Mouse (Mus musculus) spleen, adult 2 months (tissue): ENCODE measurements at regions not wholly inside any gene's neighbourhood (a gene's known extent, or its start where the extent isn't known, plus 50 kb on each side); places are given as distances from the start of the nearest gene placed in this dataset.

Experiments used
- DNase-seq, 2 experiments: peaks; one replicate each; pipeline versions ENCODE4 v3.0.0 to v3.0.0-alpha.2; 2012 to 2021; ENCODE audit warnings: low spot score in 2 of 2, low read depth in 1 of 2
- H3K27ac ChIP-seq: fragments of 200-500 bp; 2 replicates; pipeline ENCODE4 v1.5.1; 2012; ENCODE audit warnings: low read length, inconsistent platforms; ENCODE audit not compliant: insufficient read depth
- H3K27me3 ChIP-seq: fragments of 200-500 bp; 2 replicates; pipeline ENCODE4 v1.6.1; 2012; ENCODE audit warnings: mild to moderate bottlenecking, moderate library complexity, low read length, inconsistent platforms; ENCODE audit not compliant: control insufficient read depth, insufficient read depth
- H3K36me3 ChIP-seq: fragments of 200-500 bp; 2 replicates; pipeline ENCODE4 v1.6.1; 2012; ENCODE audit warnings: mild to moderate bottlenecking, low read length, inconsistent platforms; ENCODE audit not compliant: control insufficient read depth, insufficient read depth
- H3K4me1 ChIP-seq: fragments of 200-500 bp; 2 replicates; pipeline ENCODE4 v1.6.1; 2011; ENCODE audit warnings: inconsistent platforms; ENCODE audit not compliant: control insufficient read depth, insufficient read depth, insufficient read length
- H3K4me3 ChIP-seq: fragments of 200-500 bp; 2 replicates; pipeline ENCODE4 v1.5.1; 2011; ENCODE audit warnings: mild to moderate bottlenecking, inconsistent platforms; ENCODE audit not compliant: insufficient read depth, insufficient read length; ENCODE audit errors: extremely low read depth
- CTCF ChIP-seq: fragments of 200-500 bp; IDR thresholded peaks from 2 replicates; pipeline ENCODE4 v1.5.1; 2011; ENCODE audit warnings: mild to moderate bottlenecking, inconsistent platforms; ENCODE audit not compliant: insufficient read depth, insufficient read length, insufficient replicate concordance; ENCODE audit errors: extremely low read depth
- POLR2A ChIP-seq: fragments of 200-500 bp; IDR thresholded peaks from 2 replicates; pipeline ENCODE4 v1.6.1; 2011; ENCODE audit warnings: low read depth, low read length, inconsistent platforms
- WGBS: fragments of 180-500 bp; shearing (Covaris S2); methylation state at CpG from one replicate; pipeline ENCODE4 v1.1.7; 2018; 5-methylcytosine and 5-hydroxymethylcytosine counted together

DNA sequence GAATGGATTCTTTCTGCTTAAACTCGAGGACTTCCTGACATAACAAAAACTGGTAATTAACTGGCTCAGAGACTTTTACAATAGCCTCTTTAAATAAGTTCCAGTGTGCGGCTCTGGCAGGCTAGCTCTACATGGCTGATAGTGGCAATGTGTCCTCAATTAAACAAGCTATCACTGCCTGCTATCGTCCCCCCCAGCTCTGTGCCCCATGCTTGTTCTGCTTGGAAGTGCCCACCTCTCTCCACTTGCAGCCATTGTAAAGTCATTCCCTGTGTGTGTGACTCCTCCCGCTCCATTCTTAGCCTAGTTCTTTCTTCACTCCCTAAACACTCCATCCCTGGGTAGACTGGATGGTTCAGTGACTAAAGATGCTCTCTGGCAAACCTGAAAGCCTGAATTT is 99.9 kb upstream of the Lmo4 start:
- H3K36me3 ChIP-seq = no peaks in the 10 kb centered on the region
- no peaks in the 10 kb centered on the region for H3K27me3 ChIP-seq
- no peak for TF ChIP-seq CTCF
- no peak overlapping the region for H3K27ac ChIP-seq
- H3K4me1 ChIP-seq = no peaks in the 10 kb centered on the region
- no peak for DNase-seq
- 83% methylated on average over 4 of the region's 4 CpGs for WGBS
- H3K4me3 ChIP-seq = no peak overlapping the region

DNA sequence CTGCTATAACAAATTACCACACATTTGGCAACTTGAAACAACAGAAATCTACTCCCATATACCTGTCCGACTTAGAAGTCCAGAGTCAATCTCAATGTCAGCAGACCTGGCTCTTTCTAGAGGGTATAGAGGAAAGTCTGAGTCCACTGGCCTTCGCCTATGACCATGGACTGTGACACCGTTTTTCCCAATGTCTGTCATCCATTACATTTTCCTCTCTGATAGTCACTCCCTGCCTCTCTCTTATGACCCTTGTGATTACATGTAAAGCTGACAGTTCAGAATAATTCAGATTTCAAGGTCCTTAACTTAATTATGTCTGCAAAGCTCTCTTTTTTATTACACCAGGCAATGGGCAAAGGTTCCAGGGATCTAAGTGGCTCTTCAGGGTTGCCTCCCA is 97.6 kb upstream of the Lmo4 start:
- Histone ChIP-seq H3K27me3 (no peaks in the 10 kb centered on the region), H3K27ac (no peak overlapping the region), H3K4me1 (no peaks in the 10 kb centered on the region), H3K4me3 (no peak overlapping the region), H3K36me3 (no peaks in the 10 kb centered on the region)
- no peak for TF ChIP-seq POLR2A
- no peak for TF ChIP-seq CTCF
- 94% methylated on average over 3 of the region's 3 CpGs for WGBS
- no peak for DNase-seq

DNA sequence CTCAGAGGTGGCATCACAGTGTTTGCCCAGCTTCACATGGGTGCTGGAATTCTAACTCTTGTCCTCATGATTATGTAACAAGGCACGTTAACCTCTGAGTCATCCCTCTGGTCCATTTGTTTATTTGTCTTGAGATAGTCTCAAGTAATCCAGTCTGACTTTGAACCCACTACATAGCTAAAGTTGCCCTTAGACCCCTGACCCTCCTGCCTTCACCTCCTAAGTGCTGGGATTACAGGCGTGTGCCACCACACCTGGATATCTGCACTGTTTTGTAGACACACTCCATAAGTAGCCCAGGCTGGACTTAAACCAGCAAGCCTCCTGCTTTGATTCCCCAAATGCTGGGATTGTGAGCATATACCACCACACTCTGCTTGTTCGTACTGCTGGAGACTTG is 96.0 kb upstream of the Lmo4 start:
- TF ChIP-seq POLR2A (no peak), CTCF (no peak)
- no peak overlapping the region for H3K4me3 ChIP-seq
- H3K27me3 ChIP-seq = no peaks in the 10 kb centered on the region
- no peaks in the 10 kb centered on the region for H3K36me3 ChIP-seq
- H3K4me1 ChIP-seq = no peaks in the 10 kb centered on the region
- DNase-seq = no peak
- H3K27ac ChIP-seq = no peak overlapping the region
- WGBS = 87% methylated on average over 3 of the region's 3 CpGs

DNA sequence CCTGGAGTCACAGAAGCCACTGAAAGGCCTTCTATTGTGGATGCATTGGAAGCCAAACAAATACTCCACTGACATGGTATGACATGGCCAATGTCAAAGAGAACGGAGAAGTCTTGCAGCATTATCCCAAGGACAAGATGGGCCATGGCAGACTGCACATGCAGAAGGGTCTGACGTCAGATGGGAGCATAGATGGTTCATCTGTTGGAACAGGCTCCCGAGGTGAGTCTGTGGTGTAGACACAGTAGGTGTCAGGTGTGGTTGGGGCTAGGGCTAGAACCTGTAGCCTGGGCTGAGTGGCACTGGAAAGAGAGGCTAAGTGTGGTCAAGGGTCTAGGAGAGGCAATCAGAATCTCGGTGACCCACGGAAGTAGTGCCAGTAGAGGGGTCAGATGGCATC is 94.2 kb upstream of the Lmo4 start:
- 93% methylated on average over 5 of the region's 5 CpGs for WGBS
- Histone ChIP-seq H3K4me3 (no peak overlapping the region), H3K4me1 (no peaks in the 10 kb centered on the region), H3K27me3 (no peaks in the 10 kb centered on the region), H3K27ac (no peak overlapping the region), H3K36me3 (no peaks in the 10 kb centered on the region)
- TF ChIP-seq CTCF = no peak
- no peak for TF ChIP-seq POLR2A
- no peak for DNase-seq

DNA sequence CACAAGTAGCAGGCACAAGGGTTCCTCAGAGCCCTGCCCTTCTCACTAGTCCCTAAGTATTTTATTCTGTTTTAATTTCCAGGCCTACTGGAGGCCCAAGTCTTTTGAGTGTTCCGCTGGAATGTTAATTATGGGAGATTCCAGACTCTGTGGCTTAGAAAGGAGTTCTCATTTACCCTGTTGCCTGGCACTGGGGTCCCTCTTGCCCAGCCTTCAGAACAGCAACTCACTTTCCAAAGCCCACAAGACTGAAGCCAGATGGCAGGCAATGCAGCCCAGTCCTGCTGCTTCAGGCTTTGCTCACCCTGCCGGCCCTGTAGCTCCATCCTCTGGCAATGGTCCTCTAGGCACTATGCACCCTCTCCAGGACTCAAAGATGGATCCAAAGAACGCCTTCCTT is 84.5 kb upstream of the Lmo4 start:
- WGBS = 86% methylated on average over 3 of the region's 3 CpGs
- no peak for TF ChIP-seq POLR2A
- TF ChIP-seq CTCF = no peak
- DNase-seq = no peak
- no peaks in the 10 kb centered on the region for H3K4me1 ChIP-seq
- H3K36me3 ChIP-seq = no peaks in the 10 kb centered on the region
- no peak overlapping the region for H3K4me3 ChIP-seq
- H3K27ac ChIP-seq = no peak overlapping the region
- H3K27me3 ChIP-seq = no peaks in the 10 kb centered on the region

DNA sequence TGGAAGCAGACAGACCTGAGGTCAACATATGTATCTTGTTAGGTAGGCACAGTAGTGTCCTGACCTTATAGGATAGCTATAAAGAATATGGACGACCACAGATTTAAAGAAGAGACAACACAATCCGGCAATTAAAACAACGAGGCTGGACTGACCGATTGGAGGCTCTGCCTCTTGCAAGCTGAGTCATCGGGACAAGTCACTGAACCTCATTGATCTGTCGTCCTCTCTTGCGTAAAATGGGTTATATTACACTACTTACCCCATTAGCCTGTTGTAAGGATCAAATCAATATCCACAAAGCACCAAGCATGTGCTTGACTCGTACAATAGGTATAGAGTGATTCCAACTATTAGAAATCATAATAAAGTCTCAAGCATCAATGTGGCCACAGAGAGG is 81.1 kb upstream of the Lmo4 start:
- TF ChIP-seq POLR2A (no peak), CTCF (no peak)
- no peak for DNase-seq

DNA sequence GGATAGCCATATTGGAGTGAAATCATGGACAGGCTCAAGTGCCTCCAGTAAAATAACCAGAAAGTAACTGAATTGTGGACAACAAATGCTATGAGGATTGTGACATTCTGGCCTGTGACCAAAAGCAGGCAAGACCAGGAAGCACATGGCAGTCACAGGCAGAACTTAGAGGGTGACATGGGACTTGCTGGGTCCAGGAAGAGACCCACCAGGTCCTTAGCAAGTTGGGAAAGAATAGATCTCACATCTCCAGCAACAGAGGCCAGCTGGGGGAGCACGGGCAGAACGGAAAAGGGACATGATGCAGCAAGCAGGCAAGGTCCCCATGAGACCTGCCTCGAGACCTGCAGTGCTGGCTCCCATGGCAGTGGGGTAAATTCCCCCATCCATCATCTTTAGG is 79.3 kb upstream of the Lmo4 start:
- Histone ChIP-seq H3K27ac (no peak overlapping the region), H3K4me1 (no peaks in the 10 kb centered on the region), H3K27me3 (no peaks in the 10 kb centered on the region), H3K36me3 (no peaks in the 10 kb centered on the region), H3K4me3 (no peak overlapping the region)
- no peak for TF ChIP-seq POLR2A
- TF ChIP-seq CTCF = no peak
- 82% methylated on average over 3 of the region's 3 CpGs for WGBS
- DNase-seq = no peak

More for the DNA sequence above, 81.1 kb upstream of the Lmo4 start:
- Histone ChIP-seq H3K27me3 (no peaks in the 10 kb centered on the region), H3K27ac (no peak overlapping the region), H3K4me3 (no peak overlapping the region), H3K4me1 (no peaks in the 10 kb centered on the region), H3K36me3 (no peaks in the 10 kb centered on the region)
- 94% methylated on average over 8 of the region's 8 CpGs for WGBS
